Mouse (Mus musculus): Measurements from ENCODE around the gene Tmem190.
"Not testable (repeated sequence)": the region's sequence is repeated elsewhere in the genome, so short reads cannot be mapped to it uniquely, and the experiment has no call there.

Tmem190 gene

DNA sequence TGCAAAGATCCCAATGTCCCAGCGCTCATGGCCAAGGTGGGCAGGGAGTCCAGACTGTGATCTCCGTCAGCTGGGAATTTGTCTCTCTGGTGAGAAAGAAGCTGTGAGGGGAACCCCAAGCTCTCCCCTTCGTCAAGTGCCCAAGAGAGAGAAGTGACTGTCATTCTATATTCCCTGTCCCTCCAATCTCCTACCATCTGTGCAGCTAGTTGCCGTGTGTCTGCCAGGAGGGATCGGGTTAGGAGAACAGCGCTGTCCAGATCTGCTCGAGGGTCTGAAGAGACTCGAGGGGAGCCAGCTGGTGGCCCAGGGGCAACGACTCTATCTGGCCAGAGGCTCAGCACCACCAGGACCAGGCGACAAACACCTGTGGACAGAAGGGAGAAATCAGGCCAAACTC lies 6.6 kb upstream of the Tmem190 start:
- DNase-seq (ENCODE audit: extremely low spot score) = no peak

DNA sequence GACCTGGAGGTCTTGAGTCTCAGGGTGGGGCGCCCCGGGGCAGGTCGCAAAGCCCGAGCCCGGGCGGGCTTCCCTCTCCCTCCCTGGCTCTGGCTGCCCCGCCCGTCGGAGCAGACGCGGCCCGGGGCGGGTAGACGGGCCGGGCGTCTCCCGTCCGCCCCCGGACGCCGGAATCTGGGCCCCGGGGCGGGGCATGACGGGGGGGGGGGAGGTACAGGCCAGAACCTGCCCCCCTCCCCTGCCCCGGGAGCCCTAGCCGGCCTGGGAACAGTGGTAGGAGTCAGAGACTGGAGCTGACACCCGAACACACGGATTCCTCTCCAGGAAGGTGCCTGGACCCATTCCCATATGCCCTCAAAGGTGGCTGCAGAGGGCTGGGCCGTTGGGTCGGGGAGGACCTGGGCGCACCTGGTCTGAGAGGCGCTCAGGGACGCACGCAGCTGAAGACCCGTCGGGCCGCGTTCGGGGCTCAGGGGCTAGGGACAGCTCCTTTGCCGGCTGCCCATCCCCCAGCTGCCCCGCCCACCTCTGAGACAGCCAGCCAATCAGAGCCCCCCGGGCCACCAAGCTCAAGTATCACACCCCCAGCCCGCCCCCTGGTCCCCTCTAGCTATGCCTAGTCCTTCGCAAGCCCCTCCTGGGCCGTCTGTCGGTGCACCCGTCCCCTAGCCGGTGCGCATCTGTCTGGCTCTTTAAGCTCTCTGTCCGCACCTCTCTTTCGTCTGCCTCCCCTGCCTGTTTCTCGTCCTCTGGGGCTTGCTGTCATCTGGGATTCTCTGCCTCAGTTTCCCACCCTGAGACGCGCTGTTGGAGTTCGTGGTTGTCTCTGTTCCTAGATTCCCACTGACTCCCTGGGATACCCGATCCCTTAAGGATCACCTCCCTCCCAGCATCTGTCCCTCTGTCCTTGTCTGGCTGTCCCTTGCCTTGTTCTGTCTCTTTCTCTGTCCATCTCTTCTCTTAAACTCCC lies 5.6 kb upstream of the Tmem190 start:
- DNase-seq (ENCODE audit: extremely low spot score) = peak; percentile 86

DNA sequence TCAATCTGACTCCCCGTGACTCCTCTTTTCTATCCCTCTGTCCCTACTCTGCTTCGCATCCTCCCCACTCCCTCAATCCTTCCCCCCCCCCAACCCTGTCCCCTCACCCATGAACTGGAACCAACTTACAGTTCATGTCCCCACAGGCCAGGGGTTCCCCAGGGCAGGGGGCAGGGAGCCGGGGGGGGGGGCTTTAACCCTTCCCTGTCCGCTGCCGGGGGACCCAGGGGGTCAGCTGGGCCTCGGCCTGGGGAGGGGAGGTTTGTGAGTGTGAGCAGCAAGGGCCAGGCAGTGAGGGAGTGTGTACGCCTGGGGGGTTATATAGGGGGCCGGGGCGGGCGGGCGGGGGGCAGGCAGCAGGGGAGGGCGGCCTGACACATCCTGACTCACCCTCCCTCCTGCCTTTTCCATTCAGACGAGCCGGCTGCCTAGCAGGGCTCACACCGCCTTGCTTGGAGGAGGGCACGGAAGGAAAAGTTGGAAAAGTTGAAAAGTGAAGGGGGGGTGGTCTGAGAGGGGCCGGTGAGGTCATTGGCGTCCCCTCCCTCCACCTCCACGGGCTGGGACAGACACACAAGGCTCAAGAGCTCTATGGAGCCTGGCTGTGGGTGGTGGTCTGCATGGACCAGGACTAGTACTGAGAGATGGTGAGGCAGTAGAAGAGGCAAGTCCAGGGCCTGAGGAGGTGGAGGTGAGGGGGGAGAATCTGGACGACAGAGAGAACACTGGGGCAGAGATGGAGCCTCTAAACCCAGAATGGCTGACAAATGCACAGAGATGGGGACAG lies 4.7 kb upstream of the Tmem190 start:
- no peak for DNase-seq (ENCODE audit: extremely low spot score)

DNA sequence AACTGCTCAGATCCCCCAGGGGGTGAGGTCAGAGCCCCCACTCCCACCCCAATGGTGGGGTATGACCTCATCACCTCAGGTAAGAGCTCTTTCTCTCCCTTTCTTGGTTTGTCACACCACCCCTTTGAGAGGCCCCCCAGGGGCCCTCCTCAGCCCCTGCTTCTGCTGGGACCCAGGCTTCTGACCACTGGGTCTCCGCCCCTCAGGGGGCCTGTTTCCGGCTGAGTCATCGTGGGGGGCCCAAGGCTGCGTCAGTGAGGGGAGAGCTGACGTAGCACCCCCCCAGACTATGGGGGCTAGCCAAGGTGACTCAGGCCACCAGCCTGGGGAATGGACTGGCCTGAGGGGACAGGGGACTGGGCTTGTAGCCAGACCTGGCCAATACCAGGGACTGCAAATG lies 2.8 kb upstream of the Tmem190 start:
- DNase-seq (ENCODE audit: extremely low spot score) = no peak

DNA sequence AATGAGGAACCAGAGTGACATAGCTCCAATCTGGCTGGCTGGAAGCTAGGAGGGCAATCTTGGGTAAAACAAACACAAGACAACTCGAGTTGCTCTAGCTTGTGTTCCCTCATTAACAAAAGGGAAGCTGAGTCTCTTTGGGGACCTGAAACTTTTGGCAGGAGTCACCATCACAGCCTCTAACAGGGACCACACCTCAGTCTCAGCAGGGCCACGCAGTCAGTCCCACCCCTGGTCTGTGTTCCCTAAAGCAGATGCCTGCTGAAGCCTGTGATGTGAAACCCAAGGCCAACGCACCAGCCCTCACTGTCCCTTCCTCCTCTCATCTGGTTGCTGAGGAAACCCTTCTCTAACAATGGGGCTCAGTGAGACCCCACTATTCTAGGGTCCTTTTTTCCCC lies 607 bp upstream of the Tmem190 start:
- no peak for DNase-seq (ENCODE audit: extremely low spot score)

DNA sequence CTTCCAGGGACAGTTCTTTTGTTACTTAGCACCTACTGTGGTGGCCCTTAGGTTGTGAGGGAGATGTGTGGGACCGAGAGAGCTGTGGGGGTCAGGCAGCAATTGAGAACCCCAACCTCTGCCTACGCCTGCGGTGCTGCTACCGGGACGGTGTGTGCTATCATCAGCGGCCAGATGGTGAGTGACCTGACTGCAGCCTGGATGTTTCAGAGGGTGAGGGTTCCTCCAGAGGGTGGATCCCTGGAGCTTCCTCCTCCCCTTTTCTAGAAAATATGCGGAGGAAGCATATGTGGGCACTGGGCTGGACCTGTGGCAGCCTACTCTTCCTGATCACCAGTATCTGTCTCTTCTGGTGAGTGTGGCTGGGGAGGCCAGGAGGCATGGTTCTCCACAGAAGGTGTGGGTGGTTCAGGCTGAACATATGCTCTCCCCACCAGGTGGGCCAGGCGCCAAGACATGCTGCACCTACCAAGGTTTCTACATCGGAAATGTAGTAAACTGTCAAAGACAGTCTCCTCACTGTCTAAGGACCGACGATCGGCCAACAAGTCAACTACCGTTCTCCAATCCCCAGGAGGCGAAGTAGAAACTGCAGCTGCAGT lies 1.0 kb downstream of the Tmem190 start:
- DNase-seq (ENCODE audit: extremely low spot score) = no peak

DNA sequence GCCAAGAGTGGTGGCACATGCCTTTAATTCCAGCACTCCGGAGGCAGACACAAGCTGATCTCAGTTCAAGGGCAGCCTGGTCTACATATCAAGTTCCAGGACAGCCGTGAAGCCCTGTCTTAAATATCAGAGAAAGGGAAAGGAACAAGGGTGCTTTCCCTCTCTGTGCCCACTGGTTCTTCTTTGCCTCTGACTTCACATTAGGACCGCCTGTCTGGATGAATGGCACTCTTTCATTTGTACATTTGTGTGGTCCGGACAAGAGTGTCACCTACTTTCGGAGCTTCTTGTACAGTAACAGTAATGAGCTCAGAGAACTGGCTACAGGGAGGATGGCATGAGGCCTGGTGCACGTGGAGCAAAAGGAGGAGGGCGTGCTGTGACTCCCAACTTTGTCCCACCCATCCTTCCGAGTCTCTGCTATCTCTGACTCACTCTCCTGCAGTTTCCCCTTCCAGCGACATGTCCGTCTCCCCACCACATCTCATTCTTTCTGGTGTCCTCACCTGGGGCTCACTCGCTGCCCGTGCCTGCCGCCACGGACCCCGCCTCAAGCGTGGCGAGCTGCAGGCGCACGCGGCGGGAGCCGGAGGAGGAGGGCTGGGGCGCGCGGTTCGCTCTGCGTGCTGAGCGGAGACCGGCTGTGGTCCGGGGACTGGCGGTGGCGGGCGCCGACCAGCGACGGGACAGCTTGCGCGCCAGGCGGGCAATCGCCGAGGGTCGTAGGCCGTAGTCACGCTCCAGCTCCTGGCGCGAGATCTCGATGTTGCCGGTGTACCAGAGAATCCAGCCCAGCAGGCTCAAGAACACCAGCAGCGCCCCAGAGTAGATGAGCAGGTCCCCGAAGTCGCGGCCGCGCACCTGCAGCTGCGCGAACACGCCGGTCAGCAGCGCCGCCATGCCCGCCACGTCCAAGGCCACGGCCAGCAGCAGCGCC lies 6.0 kb downstream of the Tmem190 start:
- peak; percentile 75 for DNase-seq (ENCODE audit: extremely low spot score)

DNA sequence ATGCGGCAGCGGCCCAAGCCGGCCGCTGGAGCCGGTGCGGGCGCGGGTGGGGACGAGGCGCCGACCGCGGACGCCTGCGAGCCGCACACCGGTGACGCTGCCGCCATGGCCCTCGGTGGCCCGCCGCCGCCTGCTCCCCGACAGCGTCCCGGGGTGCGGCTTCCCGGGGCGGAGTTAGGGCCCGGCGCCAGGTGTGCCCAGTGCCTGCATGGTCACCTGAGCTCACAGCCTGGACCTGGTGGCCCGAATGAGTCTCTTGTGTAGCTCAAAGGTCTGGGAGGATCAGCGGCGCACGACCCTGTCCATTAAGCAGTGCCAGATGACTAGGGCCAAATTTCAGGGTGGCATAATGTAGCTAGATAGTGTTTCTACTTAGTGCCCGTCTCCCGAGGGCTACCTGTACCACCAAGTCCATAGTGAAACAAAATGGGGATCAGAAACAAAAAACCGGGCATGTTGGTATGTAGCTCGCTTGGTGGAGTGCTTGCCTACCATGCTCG lies 6.7 kb downstream of the Tmem190 start, which contains the start of gene Tmem238:
Gene Tmem238 (minus strand): TSS at position 221 of the 500 bp plus-strand sequence.
- peak; percentile 42 for DNase-seq (ENCODE audit: extremely low spot score)

DNA sequence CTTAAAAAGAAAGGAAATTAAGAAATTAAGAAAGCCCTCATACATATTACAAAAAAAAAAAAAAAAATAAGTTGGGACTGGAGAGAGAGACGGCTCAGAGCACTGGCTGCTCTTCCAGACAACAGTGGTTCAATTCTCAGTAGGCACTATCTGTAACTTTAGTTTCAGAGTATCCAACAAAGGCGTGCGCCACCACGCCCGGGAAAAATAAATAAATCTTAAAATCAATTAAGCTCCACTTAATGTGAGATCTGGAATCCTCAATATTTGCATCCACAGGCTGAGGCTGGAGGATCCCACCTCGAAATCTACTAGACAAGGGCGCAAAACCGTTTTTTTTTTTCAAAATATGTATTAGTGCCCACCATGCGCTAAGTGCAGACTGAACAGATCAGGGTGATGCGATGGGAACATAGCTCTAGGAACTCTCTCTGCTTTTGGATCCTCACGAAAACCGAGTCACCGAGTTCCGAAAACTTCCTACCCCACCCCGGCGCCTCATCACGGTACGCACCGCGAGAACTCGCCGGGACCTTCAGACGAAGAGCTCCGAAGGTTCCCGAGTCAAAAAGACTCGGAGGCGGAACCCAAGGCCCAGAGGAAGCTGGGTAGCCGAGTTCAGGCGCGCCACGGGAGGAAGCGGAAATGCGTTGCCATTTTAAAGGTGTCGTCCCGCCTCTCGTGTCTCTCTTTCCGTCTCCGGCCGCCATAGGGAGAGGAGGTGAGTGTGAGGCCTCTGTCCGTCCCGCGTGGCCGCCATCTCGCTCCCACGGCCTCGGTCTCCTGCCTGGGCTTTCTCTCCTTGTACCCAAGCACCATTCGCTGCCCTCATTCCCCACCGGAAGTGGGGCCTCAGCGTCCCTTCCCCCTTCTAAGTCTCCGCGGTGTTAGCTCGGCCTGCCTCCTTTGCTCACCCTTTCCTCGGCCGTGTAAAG lies 9.8 kb downstream of the Tmem190 start, which contains the start of gene Rpl28:
Gene Rpl28 (plus strand): TSS at position 597 of the 935 bp plus-strand sequence.
- peak; percentile 94 for DNase-seq (ENCODE audit: extremely low spot score)

DNA sequence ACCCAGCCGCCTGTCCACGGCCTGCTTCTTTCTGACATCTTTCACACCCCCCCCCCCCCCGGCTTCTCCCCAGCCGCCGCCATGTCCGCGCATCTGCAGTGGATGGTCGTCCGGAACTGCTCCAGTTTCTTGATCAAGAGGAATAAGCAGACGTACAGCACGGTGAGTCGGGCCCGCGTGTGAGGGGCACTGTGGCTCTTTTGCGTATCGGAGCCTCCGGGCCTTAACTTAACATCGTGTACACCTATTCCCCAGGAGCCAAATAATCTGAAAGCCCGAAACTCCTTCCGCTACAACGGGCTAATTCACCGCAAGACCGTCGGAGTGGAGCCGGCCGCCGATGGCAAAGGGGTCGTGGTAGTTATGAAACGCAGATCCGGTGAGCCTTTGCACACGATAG lies 10.5 kb downstream of the Tmem190 start:
- not testable (repeated sequence) for DNase-seq (ENCODE audit: extremely low spot score)

DNA sequence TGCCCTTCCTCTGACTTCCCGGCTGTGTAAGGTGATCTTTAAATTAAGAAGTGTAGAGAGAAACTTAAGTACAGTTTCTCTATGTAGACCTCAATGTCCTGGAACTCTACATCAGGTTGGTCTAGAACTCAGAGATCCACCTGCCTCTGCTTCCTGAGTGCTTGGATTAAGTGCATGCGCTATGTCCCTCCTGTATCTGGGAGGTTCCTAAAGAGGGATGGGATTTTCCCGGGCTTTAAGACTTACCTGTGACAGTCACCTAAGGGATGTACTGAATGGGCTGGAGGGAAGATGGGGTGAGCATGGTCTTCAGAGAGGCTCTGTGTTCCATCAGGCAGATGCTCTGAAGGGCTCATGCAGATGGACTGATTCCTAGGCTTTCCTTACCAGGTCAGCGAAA lies 10.9 kb downstream of the Tmem190 start:
- DNase-seq (ENCODE audit: extremely low spot score) = no peak

DNA sequence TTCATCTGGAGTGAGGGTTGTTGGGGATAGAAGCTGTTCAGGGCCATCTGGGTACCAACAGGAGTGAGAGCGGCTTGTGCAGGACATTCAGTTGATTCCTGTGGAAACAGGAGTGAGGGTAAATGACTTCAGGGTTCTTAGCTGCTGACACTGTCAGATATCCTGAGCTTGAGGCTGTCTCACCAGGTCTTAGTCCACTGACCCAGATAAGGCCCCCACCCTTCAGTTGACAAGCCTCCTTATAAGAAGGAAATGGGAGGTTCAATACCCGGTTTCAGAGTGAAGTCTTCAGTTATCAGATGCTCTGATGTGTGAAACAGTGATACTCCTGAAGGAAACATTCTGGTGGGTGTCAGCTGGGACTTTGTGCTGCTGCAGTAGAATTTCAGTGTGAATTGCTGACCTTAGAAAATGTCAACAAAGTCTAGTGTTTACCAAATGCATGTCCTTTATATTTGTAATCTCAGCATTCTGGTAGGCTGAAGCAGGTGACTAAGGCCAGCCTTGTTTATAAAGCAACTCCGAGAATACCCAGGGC lies 12.0 kb downstream of the Tmem190 start:
- no peak for DNase-seq (ENCODE audit: extremely low spot score)

DNA sequence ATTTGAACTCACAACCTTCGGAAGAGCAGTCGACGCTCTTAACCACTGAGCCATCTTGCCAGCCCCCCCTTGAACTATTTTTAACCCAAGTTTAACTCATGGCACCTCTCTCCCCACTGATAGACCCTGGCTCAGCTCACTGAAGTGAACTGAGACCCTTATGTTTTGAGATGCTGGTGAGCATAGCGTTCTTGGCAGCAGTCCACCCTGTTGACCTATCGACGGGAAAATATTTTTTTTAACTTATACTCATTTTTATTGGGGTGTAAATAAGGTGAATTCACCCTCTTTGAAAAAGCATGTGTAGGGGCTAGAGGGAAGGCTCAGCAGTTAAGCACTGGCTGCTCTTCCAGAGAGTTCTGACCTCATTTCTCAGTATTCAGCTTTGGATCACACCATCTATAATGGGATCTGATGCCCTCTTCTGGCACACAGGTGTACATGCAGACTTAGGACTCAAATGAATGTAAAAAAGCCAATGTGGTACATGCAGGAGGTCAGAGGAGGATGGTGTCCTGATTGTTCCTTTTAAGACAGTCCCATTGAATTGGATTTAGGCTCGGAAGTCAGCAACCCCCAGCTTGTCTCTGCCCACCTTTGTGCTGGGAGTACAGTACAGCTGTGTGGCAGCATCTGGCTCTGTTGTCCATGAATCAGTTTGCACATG lies 13.2 kb downstream of the Tmem190 start:
- DNase-seq (ENCODE audit: extremely low spot score) = peak; percentile 54

DNA sequence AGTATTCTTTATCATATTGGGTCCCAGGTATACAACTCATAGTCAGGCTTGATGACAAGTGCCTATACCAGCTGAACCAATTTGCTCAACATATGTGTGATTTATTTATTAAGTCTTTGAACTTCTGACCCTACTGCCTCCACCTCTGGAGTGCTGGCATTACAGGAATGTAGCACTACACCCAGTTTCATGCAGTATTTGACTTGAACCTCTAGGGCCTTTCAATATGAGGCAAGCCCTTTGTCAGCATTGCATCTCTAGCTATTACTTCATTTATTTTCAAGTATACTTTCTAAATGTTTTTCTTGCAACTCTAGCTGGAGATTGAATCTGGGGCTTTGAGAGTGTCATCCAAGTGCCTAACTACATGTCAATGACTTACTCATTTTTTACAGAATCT lies 19.5 kb downstream of the Tmem190 start:
- no peak for DNase-seq (ENCODE audit: extremely low spot score)

DNA sequence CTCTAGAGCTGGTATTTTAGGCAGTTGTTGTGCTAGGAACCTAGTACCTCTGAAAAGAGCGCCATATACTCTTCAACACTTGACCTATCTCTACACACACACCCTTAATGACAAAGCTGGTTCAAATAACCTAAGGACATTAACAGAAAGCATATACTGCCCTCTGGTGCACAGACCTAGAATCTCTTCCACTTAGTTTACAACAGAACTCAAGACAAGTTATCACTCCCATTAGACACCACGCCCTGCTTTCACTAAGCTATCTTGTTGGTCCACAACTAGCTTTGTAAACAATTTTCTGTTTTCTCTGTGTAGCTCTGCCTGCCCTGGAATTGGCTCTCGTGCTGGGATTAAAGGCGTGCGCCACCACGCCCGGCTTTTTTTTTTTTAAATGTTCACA lies 24.0 kb downstream of the Tmem190 start:
- DNase-seq (ENCODE audit: extremely low spot score) = peak; percentile 42

DNA sequence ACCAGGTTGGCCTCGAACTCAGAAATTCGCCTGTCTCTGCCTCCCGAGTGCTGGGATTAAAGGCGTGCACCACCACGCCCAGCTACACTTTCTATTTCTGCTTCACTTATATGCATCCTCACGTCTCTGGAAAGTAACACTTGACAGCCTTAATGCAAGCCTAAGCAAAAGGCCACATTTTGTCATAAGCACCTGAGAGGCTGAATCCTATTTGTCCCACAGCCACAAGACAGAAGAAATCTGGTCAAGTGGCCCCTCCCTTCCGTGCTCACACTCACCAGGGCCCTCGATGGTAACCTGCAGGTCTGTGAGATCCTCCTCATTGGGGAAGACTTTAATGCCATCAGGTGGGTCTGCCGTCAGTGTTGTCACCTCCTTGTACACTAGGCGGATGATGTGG lies 28.4 kb downstream of the Tmem190 start:
- not testable (repeated sequence) for DNase-seq (ENCODE audit: extremely low spot score)

DNA sequence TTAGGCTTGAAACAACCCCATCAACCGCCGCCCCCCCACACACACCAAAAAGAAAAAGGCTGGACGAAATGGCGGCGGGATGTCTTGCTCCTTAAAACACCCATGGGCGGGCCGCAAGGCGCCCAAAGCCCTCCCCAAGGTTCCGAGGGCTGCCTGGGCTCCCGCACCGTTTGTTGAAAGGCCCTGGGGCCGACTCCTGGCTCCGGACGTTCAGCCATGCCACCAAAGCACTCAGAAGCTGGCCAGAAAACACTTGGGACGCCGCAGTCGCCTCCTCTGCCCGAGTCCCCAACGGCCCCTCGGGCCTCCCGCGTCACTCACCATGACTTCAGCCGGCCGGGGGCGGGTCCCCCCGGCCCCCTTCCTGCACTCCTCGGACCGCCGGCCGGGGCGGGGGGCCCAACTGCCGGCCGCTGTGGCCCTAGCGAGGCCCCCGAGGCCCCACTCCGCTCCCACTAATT lies 29.1 kb downstream of the Tmem190 start:
- DNase-seq (ENCODE audit: extremely low spot score) = no peak

DNA sequence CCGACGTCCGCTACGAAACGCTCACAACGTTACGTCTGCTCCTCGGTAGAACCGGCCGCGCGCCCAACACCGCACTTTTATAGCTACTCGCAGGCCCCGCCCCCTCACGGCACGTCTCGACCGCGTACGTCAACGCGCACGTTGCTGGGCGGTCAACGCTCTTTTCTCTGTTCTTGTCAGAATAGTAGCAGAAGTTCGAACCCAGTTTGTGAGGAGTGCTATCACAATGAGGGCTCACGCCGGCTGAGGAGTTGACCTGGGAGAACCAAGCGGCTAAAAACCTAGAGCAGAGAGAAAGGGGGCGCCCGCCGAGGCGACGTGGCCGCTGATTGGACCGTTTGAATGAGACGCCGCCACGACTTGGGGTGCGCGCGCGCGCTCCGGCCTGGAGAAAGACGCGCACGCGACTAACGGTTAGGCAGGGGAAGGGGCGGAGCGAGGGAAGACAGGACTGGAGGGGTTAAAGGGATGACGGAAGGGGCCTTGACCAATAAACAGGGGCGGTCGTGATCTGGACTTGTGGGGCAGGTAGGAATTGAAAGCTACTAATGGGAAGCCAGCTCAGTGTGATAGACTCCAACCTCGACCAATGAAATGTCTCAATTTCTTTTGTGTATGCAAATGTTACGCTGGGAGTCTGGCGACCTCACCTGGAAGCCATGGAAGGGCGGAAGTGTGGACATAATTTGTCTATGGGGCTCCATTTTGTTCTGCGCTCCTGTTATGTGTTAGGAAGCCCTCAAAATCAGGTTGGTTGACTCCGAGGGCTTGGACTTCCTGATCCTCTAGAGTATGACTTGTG lies 29.8 kb downstream of the Tmem190 start, which contains the start of gene Ube2s:
Gene Ube2s (minus strand): TSS at position 288 of the 802 bp plus-strand sequence.
- peak; percentile 99 for DNase-seq (ENCODE audit: extremely low spot score)
